Mouse (Mus musculus) neural tube, embryonic 12.5 days (tissue): Measurements from ENCODE around the gene Ascc1. TPM values are rescaled to one million over a fixed set of nuclear protein-coding genes. Genes with fewer than 3 reads are reported as not detected.

Experiments
- ATAC-seq: fragments of 200-750 bp; cut with Nextera tagmentation; 2 replicates; pipeline ENCODE4 v1.8.0; 2017; ENCODE audit warnings: low read depth, mild to moderate bottlenecking, moderate TSS enrichment, moderate library complexity; ENCODE audit not compliant: low FRiP score
- H3K27ac ChIP-seq: fragments of 300-500 bp; sonication (generic); 2 replicates; pipeline ENCODE4 v1.5.1; 2016
- H3K27me3 ChIP-seq: fragments of 300-500 bp; sonication (generic); replicated peaks from 2 replicates; pipeline ENCODE4 v1.6.1; 2016; ENCODE audit warnings: mild to moderate bottlenecking
- H3K36me3 ChIP-seq: fragments of 300-500 bp; sonication (generic); 2 replicates; pipeline ENCODE4 v1.6.1; 2016; ENCODE audit warnings: mild to moderate bottlenecking
- H3K4me1 ChIP-seq: fragments of 300-500 bp; sonication (generic); 2 replicates; pipeline ENCODE4 v1.6.1; 2016
- H3K4me2 ChIP-seq: fragments of 300-500 bp; sonication (generic); replicated peaks from 2 replicates; pipeline ENCODE4 v1.6.1; 2016; ENCODE audit warnings: mild to moderate bottlenecking
- H3K4me3 ChIP-seq: fragments of 300-500 bp; sonication (generic); 2 replicates; pipeline ENCODE4 v1.5.1; 2016
- H3K9ac ChIP-seq: fragments of 300-500 bp; sonication (generic); 2 replicates; pipeline ENCODE4 v1.6.1; 2016; ENCODE audit warnings: mild to moderate bottlenecking
- H3K9me3 ChIP-seq: fragments of 300-500 bp; sonication (generic); 2 replicates; pipeline ENCODE4 v1.6.1; 2016; ENCODE audit warnings: mild to moderate bottlenecking
- WGBS: fragments of 180-500 bp; shearing (Covaris S2); methylation state at CpG from one replicate; pipeline ENCODE4 v1.1.7; 2016; 5-methylcytosine and 5-hydroxymethylcytosine counted together
- polyA plus RNA-seq: library from polyadenylated mRNA; unstranded; fragments of >200 nt; fragmentation: Nextera tagmentation; extraction: Ambion mirVana; gene quantifications from 2 replicates; pipeline ENCODE4 v1.2.1, GENCODE M21; 2016

The Ascc1 gene
- polyA plus RNA-seq, 1 experiment from 2014 or later, result 37.0 TPM

DNA sequence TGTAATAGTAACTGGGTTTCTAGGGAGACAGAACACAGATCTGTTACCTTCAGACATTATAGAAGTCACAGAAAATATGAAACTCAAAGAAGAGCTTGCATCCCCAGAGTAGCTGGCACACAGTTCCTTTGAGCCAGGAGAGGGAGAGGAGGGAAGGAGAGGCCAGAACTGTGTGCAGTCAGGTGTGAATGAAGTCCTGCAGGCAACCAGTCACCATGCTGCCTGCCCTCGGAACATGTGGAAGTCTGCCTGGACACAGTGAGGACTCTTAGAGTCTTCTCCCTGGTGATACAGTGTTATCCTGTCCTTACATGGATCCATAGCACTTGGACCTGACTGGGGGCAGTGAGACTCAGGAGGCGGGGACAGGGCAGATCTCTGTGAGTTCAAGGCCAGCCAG, 89.7 kb downstream of the Ascc1 start:
- H3K4me2 ChIP-seq, result no peak overlapping the region
- no peaks in the 10 kb centered on the region for H3K36me3 ChIP-seq
- H3K4me1 ChIP-seq, result peaks cover 5% of the 10 kb centered on the region; the same call in 1 of the 2 replicates
- no peaks in the 10 kb centered on the region for H3K9me3 ChIP-seq
- H3K27me3 ChIP-seq, result no peaks in the 10 kb centered on the region
- 87% methylated on average over 2 of the region's 2 CpGs for WGBS
- H3K9ac ChIP-seq, result no peak overlapping the region
- H3K27ac ChIP-seq, result no peak overlapping the region
- no peak overlapping the region for H3K4me3 ChIP-seq
- ATAC-seq, result no peak

GRCm38 (mm10) chr10:60093751-60094150, 91.1 kb downstream of the Ascc1 start:
- Histone ChIP-seq H3K4me2 (no peak overlapping the region), H3K4me1 (peaks cover 5% of the 10 kb centered on the region; the same call in 1 of the 2 replicates), H3K27me3 (no peaks in the 10 kb centered on the region), H3K4me3 (no peak overlapping the region), H3K9ac (no peak overlapping the region), H3K27ac (no peak overlapping the region), H3K36me3 (peaks cover 3% of the 10 kb centered on the region; the same call in 1 of the 2 replicates), H3K9me3 (no peaks in the 10 kb centered on the region)
- no peak for ATAC-seq
- 90% methylated on average over 2 of the region's 2 CpGs for WGBS

- WGBS, result 91% methylated on average over 2 of the region's 2 CpGs
- H3K36me3 ChIP-seq, result peaks cover 3% of the 10 kb centered on the region; the same call in 1 of the 2 replicates
Observed at GRCm38 (mm10) chr10:60095558-60095957, 93.0 kb downstream of the Ascc1 start.

DNA sequence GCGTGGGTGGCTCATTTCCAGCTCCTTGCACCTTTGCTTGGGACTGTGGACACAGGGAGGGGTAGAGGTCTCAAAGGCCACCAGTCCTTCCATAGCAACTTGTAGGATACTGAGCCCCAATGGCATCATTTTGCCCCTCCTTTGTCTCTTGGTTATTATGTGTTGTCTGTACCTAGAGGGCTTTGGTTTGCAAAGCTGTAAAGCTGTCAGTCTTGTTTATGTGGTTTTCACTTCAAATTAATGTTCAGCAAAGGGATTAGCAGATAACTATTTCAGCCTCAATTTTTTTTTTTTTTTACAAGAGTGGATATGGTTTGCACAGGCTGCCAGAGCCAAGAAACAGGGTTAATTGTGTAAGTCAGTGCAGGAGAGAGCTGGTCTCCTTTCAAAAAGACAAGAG, 93.7 kb downstream of the Ascc1 start:
- Histone ChIP-seq H3K4me2 (no peak overlapping the region), H3K4me1 (peaks cover under 1% of the 10 kb centered on the region; the same call in 1 of the 2 replicates), H3K36me3 (peaks cover 3% of the 10 kb centered on the region; the same call in 1 of the 2 replicates), H3K9me3 (no peaks in the 10 kb centered on the region), H3K27me3 (no peaks in the 10 kb centered on the region), H3K27ac (no peak overlapping the region), H3K4me3 (no peak overlapping the region), H3K9ac (no peak overlapping the region)
- ATAC-seq, result no peak
- 42% methylated on average over 1 of the region's 1 CpGs for WGBS

More at GRCm38 (mm10) chr10:60095558-60095957, 93.0 kb downstream of the Ascc1 start:
- no peak for ATAC-seq
- Histone ChIP-seq H3K9ac (no peak overlapping the region), H3K27ac (no peak overlapping the region), H3K4me1 (peaks cover 5% of the 10 kb centered on the region; the same call in 1 of the 2 replicates), H3K27me3 (no peaks in the 10 kb centered on the region), H3K4me2 (no peak overlapping the region), H3K9me3 (no peaks in the 10 kb centered on the region), H3K4me3 (no peak overlapping the region)

DNA sequence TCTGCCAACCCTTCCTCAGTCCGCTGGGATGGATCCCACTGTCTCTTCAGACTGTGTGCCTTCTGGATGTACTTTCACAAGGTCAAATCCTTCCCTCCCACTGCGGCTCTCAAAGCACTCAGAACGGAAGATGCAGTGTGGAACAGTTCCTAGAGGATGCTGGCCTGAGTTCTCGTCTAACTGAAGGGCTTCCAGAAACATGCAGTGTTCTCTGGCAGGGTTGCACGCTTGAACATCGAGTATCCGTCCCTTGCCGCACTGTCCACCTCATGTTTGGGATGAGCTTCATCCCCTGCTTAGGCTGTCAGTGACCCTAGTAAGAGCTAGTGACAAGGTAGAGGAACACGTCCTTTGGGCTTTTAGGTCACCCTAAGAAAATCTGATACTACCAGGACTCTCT, 94.5 kb downstream of the Ascc1 start:
- ATAC-seq, result no peak
- 91% methylated on average over 9 of the region's 9 CpGs for WGBS
- Histone ChIP-seq H3K9ac (no peak overlapping the region), H3K4me3 (no peak overlapping the region), H3K36me3 (peaks cover 3% of the 10 kb centered on the region; the same call in 1 of the 2 replicates), H3K4me1 (no peaks in the 10 kb centered on the region), H3K27me3 (no peaks in the 10 kb centered on the region), H3K9me3 (no peaks in the 10 kb centered on the region), H3K4me2 (no peak overlapping the region), H3K27ac (no peak overlapping the region)

DNA sequence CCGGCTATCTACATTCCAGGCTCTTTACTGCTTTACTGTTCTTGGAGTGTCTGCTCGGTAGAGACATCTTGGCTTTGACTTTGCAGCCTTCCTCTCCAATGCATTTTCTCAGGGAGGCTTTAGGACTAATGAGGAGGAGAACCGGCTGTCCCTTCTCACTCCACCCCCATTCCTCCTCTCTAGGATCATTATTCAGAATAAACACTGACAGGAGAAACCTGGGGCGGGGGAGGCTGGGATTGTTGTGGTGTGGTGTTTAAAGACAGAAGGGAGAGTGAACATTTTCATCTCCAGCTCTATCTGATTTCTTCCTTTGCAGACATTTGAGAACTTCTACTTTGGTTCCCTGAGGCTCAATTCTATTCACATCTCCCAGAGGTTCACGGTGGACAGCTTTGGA, 95.2 kb downstream of the Ascc1 start:
- Histone ChIP-seq H3K9ac (no peak overlapping the region), H3K27me3 (no peaks in the 10 kb centered on the region), H3K9me3 (no peaks in the 10 kb centered on the region), H3K4me2 (no peak overlapping the region), H3K4me3 (no peak overlapping the region), H3K27ac (no peak overlapping the region), H3K4me1 (no peaks in the 10 kb centered on the region), H3K36me3 (peaks cover 3% of the 10 kb centered on the region; the same call in 1 of the 2 replicates)
- WGBS, result 86% methylated on average over 5 of the region's 5 CpGs
- no peak for ATAC-seq

GRCm38 (mm10) chr10:60105391-60106145, 103.0 kb downstream of the Ascc1 start:
- Histone ChIP-seq H3K4me3 (peak overlapping the region; percentile 70), H3K4me1 (peaks cover 35% of the 10 kb centered on the region), H3K4me2 (peak overlapping the region; percentile 89), H3K27ac (peak overlapping the region; percentile 74), H3K27me3 (peaks cover 16% of the 10 kb centered on the region), H3K9me3 (no peaks in the 10 kb centered on the region), H3K9ac (peak overlapping the region; percentile 85), H3K36me3 (no peaks in the 10 kb centered on the region)
- 5% methylated on average over 20 of the region's 20 CpGs for WGBS
- ATAC-seq, result peak; percentile 51

- Histone ChIP-seq H3K27me3 (peaks cover 16% of the 10 kb centered on the region), H3K4me1 (peaks cover 35% of the 10 kb centered on the region), H3K9ac (peak within 1 kb of the TSS; percentile 85), H3K27ac (peak within 1 kb of the TSS; percentile 92), H3K36me3 (no peaks in the 10 kb centered on the region), H3K9me3 (no peaks in the 10 kb centered on the region), H3K4me3 (peak within 1 kb of the TSS; percentile 70), H3K4me2 (peak within 1 kb of the TSS; percentile 89)
- ATAC-seq, result peak; percentile 57; the same call in 1 of the 2 replicates
- under 1% methylated on average over 22 of the region's 22 CpGs for WGBS
Observed at GRCm38 (mm10) chr10:60106146-60106530, 103.5 kb downstream of the Ascc1 start, which contains the start of gene Spock2. Gene Spock2, plus strand, starts transcription at chr10:60106219.

DNA sequence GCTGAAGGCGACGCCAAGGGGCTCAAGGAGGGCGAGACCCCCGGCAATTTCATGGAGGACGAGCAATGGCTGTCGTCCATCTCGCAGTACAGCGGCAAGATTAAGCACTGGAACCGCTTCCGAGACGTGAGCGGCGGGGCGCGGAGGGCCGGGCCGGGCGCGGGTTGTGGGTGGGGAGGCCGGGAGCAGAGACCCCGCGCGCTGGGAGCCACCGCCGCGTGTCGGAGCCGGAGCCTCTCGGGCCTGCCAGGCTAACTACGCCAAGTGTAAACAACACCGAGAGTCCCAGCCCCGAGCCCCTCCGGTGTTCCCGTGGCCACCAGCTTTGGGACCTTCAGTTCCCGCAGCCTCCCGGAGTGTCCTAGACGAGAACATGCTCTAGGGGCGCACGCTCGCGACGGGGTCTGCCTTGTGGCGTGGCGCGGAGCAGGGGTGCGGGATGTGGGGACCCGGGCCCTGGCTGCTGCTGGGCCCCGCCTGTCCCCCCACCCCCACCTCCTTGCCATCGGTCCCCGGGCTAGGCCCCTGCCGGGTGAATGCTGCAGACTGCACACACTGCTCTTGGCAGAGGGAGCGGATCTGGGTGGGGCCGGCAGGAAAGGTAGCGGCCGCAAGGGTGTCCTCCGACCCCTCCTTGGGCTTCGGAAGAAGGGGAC, 104.1 kb downstream of the Ascc1 start:
- peak; percentile 76 for ATAC-seq
- under 1% methylated on average over 57 of the region's 57 CpGs for WGBS
- Histone ChIP-seq H3K4me1 (peaks cover 38% of the 10 kb centered on the region), H3K9me3 (no peaks in the 10 kb centered on the region), H3K36me3 (no peaks in the 10 kb centered on the region), H3K4me3 (peak overlapping the region; percentile 70), H3K27ac (peak overlapping the region; percentile 92), H3K27me3 (peaks cover 16% of the 10 kb centered on the region), H3K4me2 (peak overlapping the region; percentile 89), H3K9ac (peak overlapping the region; percentile 85)

- no peaks in the 10 kb centered on the region for H3K36me3 ChIP-seq
- peak overlapping the region; percentile 89 for H3K4me2 ChIP-seq
- peak overlapping the region; percentile 85 for H3K9ac ChIP-seq
- H3K27me3 ChIP-seq, result peaks cover 16% of the 10 kb centered on the region
- peak overlapping the region; percentile 92; the same call in 1 of the 2 replicates for H3K27ac ChIP-seq
- H3K4me1 ChIP-seq, result peaks cover 38% of the 10 kb centered on the region
- H3K4me3 ChIP-seq, result peak overlapping the region; percentile 70
- H3K9me3 ChIP-seq, result no peaks in the 10 kb centered on the region
- ATAC-seq, result no peak
- WGBS, result under 1% methylated on average over 28 of the region's 28 CpGs
Observed at GRCm38 (mm10) chr10:60107448-60107847, 104.8 kb downstream of the Ascc1 start.

DNA sequence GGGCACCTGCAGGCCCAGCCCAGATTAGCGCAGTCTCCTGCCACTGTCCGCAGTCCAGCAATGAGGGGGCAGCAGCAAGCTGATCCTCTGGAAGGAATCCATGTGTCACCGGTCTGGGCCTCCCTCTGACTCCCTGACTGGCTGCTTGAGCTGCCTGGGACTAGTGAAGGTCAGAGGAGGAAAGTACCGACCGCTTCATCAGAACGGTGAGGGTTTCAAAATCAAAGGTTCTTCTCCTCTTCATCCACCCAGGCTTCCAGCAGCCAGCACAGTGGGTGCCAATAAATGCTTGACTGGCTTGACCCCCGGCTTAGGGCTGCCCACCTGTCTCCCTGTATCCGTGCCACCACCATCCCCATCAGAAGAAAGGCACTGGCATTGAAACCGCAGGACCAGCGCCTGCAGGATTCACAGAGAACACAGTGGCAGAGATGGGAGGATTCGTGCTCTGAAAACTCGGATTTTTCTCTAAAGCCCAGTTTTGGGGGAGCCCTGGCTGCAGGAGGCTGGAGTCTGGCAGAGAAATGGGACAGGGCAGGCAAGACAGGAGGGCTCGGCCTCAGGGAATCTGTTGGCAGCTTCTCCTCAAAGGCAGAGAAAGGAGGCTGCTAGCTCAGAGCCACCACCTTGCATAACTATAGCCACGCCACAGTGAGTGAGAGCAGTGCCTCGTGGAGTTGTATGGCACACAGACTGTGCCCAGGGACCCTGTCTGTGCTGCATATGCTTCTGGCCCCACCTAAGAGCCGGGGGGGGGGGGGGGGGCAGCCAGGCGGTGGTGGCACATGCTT, 105.9 kb downstream of the Ascc1 start:
- no peak for ATAC-seq
- Histone ChIP-seq H3K36me3 (no peaks in the 10 kb centered on the region), H3K9me3 (no peaks in the 10 kb centered on the region), H3K9ac (peak overlapping the region; percentile 85), H3K27ac (no peak overlapping the region), H3K4me2 (peak overlapping the region; percentile 89), H3K4me1 (peaks cover 38% of the 10 kb centered on the region), H3K27me3 (peaks cover 16% of the 10 kb centered on the region), H3K4me3 (peak overlapping the region; percentile 70)
- WGBS, result 48% methylated on average over 17 of the region's 17 CpGs

- H3K9ac ChIP-seq, result no peak overlapping the region
- H3K36me3 ChIP-seq, result no peaks in the 10 kb centered on the region
- H3K9me3 ChIP-seq, result no peaks in the 10 kb centered on the region
- ATAC-seq, result no peak
- H3K4me1 ChIP-seq, result peaks cover 42% of the 10 kb centered on the region
- no peak overlapping the region for H3K4me3 ChIP-seq
- 79% methylated on average over 8 of the region's 8 CpGs for WGBS
- H3K27me3 ChIP-seq, result peaks cover 16% of the 10 kb centered on the region
- 0 out of 2 replicates have a peak overlapping the region, but pooled peaks have one; percentile 1 for H3K27ac ChIP-seq
- H3K4me2 ChIP-seq, result peak overlapping the region; percentile 26
Observed at GRCm38 (mm10) chr10:60109336-60109735, 106.7 kb downstream of the Ascc1 start.
